Mouse (Mus musculus) cerebellum, adult 2 months (tissue): ENCODE results near the gene Ube2g1. TPM values are rescaled to one million over a fixed set of nuclear protein-coding genes. Genes with fewer than 3 reads are reported as not detected.

Experiments used
- DNase-seq, 2 experiments: peaks; one replicate each; pipeline ENCODE4 v3.0.0; 2021
- H3K27ac ChIP-seq: fragments of 200-500 bp; 2 replicates; pipeline ENCODE4 v1.5.1; 2012; ENCODE audit warnings: low read length, control low read depth, inconsistent platforms; ENCODE audit not compliant: insufficient read depth
- H3K27me3 ChIP-seq: fragments of 200-500 bp; 2 replicates; pipeline ENCODE4 v1.6.1; 2012; ENCODE audit warnings: inconsistent platforms, mild to moderate bottlenecking, low read length, moderate library complexity; ENCODE audit not compliant: control insufficient read depth, insufficient read depth
- H3K4me1 ChIP-seq: fragments of 200-500 bp; 2 replicates; pipeline ENCODE4 v1.6.1; 2011; ENCODE audit warnings: low read length; ENCODE audit not compliant: control insufficient read depth, insufficient read depth
- H3K4me3 ChIP-seq: fragments of 200-500 bp; replicated peaks from 2 replicates; pipeline ENCODE3; 2011; ENCODE audit warnings: mild to moderate bottlenecking, low read depth, low read length, control low read depth; ENCODE audit not compliant: insufficient read depth
- CTCF ChIP-seq: fragments of 200-500 bp; IDR thresholded peaks from 2 replicates; pipeline ENCODE4 v1.5.1; 2011; ENCODE audit warnings: low read depth, mild to moderate bottlenecking, control low read depth, low read length, moderate library complexity, borderline replicate concordance; ENCODE audit not compliant: insufficient read depth
- POLR2A ChIP-seq: fragments of 200-500 bp; IDR thresholded peaks from 2 replicates; pipeline ENCODE4 v1.6.1; 2011; ENCODE audit warnings: low read length, control low read depth, borderline replicate concordance; ENCODE audit not compliant: insufficient read depth
- WGBS: fragments of 180-500 bp; shearing (Covaris S2); methylation state at CpG from one replicate; pipeline ENCODE4 v1.1.7; 2018; 5-methylcytosine and 5-hydroxymethylcytosine counted together
- polyA plus RNA-seq: library from polyadenylated mRNA; depleted of rRNA; stranded (reverse); fragments of >200 nt; gene quantifications from 2 replicates; pipeline ENCODE4 v1.2.3, GENCODE M21; 2012; rRNA removed

Ube2g1 gene
- polyA plus RNA-seq = 41.3 and 44.5 TPM in 2 replicates

GRCm38 (mm10) chr11:72606694-72607407 is at the start of gene Ube2g1:
Ube2g1 (plus strand) TSS chr11:72607283.
- no peaks in the 10 kb centered on the region for H3K27me3 ChIP-seq
- TF ChIP-seq POLR2A (peak; percentile 91), CTCF (no peak)
- peak within 1 kb of the TSS; percentile 57 for H3K27ac ChIP-seq
- DNase-seq = peak; percentile 97 to 98
- H3K4me3 ChIP-seq = peak within 1 kb of the TSS; percentile 90
- 2% methylated on average over 46 of the region's 56 CpGs for WGBS
- H3K4me1 ChIP-seq = peaks cover 4% of the 10 kb centered on the region; the same call in 1 of the 2 replicates

GRCm38 (mm10) chr11:72558155-72558554 is 48.9 kb upstream of the Ube2g1 start:
- DNase-seq = no peak
- WGBS = 74% methylated on average over 5 of the region's 5 CpGs
- TF ChIP-seq CTCF = no peak
- no peak for TF ChIP-seq POLR2A
- H3K27me3 ChIP-seq = no peaks in the 10 kb centered on the region
- no peak overlapping the region for H3K27ac ChIP-seq
- H3K4me1 ChIP-seq = no peaks in the 10 kb centered on the region
- no peak overlapping the region for H3K4me3 ChIP-seq

GRCm38 (mm10) chr11:72560661-72561060 is 46.4 kb upstream of the Ube2g1 start:
- WGBS = 68% methylated on average over 3 of the region's 3 CpGs
- Histone ChIP-seq H3K4me1 (no peaks in the 10 kb centered on the region), H3K27ac (no peak overlapping the region), H3K4me3 (no peak overlapping the region), H3K27me3 (no peaks in the 10 kb centered on the region)
- TF ChIP-seq CTCF (no peak), POLR2A (no peak)
- DNase-seq = no peak

- no peak for TF ChIP-seq POLR2A
- TF ChIP-seq CTCF = peak; percentile 44; the same call in 1 of the 2 replicates
- DNase-seq = peak in 1 of 2 experiments; percentile 23
- H3K4me3 ChIP-seq = no peak overlapping the region
- H3K4me1 ChIP-seq = no peaks in the 10 kb centered on the region
- WGBS = 19% methylated on average over 6 of the region's 6 CpGs
- no peak overlapping the region for H3K27ac ChIP-seq
- no peaks in the 10 kb centered on the region for H3K27me3 ChIP-seq
Observed at GRCm38 (mm10) chr11:72564232-72564807, 42.8 kb upstream of the Ube2g1 start.

- TF ChIP-seq POLR2A = no peak
- TF ChIP-seq CTCF = no peak
- Histone ChIP-seq H3K27me3 (no peaks in the 10 kb centered on the region), H3K27ac (no peak overlapping the region), H3K4me3 (no peak overlapping the region), H3K4me1 (no peaks in the 10 kb centered on the region)
- 79% methylated on average over 7 of the region's 7 CpGs for WGBS
- DNase-seq = no peak
Observed at GRCm38 (mm10) chr11:72566304-72566703, 40.8 kb upstream of the Ube2g1 start.

GRCm38 (mm10) chr11:72566816-72567338 is 40.2 kb upstream of the Ube2g1 start:
- Histone ChIP-seq H3K27ac (no peak overlapping the region), H3K4me3 (no peak overlapping the region), H3K27me3 (no peaks in the 10 kb centered on the region), H3K4me1 (no peaks in the 10 kb centered on the region)
- DNase-seq = no peak
- WGBS = 52% methylated on average over 10 of the region's 10 CpGs
- TF ChIP-seq CTCF (no peak), POLR2A (no peak)

- H3K27ac ChIP-seq = no peak overlapping the region
- H3K27me3 ChIP-seq = no peaks in the 10 kb centered on the region
- H3K4me3 ChIP-seq = no peak overlapping the region
- H3K4me1 ChIP-seq = no peaks in the 10 kb centered on the region
- 76% methylated on average over 8 of the region's 8 CpGs for WGBS
- no peak for DNase-seq
- TF ChIP-seq POLR2A = no peak
- TF ChIP-seq CTCF = no peak
Observed at GRCm38 (mm10) chr11:72569051-72569450, 38.0 kb upstream of the Ube2g1 start.
